Mouse (Mus musculus): ENCODE measurements around the gene Myh11. TPM values are rescaled to one million over a fixed set of nuclear protein-coding genes. Genes with fewer than 3 reads are reported as not detected.

Myh11 gene
- polyA plus RNA-seq, 1 experiment from 2014 or later, result 33.7 TPM

- Histone ChIP-seq H3K36me3 (ENCODE audit: insufficient read depth, low read length) (peaks cover 4% of the 10 kb centered on the region; the same call in 1 of the 2 replicates), H3K27me3 (ENCODE audit: insufficient read depth, low read length) (0 out of 2 replicates have a peak, but pooled peaks cover 3% of the 10 kb centered on the region), H3K4me1 (ENCODE audit: insufficient read depth, low read length) (peaks cover 11% of the 10 kb centered on the region; the same call in 1 of the 2 replicates), H3K9ac (replicated peaks; ENCODE audit: low read length) (peak overlapping the region; percentile 12), H3K4me3 (ENCODE audit: low read length) (peak overlapping the region; percentile 34), H3K9me3 (ENCODE audit: low read length) (no peaks in the 10 kb centered on the region), H3K27ac (ENCODE audit: low read length) (0 out of 2 replicates have a peak overlapping the region, but pooled peaks have one; percentile 13), H3K4me2 (replicated peaks; ENCODE audit: low read depth, low read length) (peak overlapping the region; percentile 62)
- 9% methylated on average over 31 of the region's 31 CpGs for WGBS
- ATAC-seq (ENCODE audit: low FRiP score, low TSS enrichment), result peak; percentile 32
These were observed 1.3 kb upstream of the Myh11 start for GRCm38 (mm10) chr16:14292205-14293199.

- Histone ChIP-seq H3K4me3 (ENCODE audit: low read length) (no peak overlapping the region), H3K27me3 (ENCODE audit: insufficient read depth, low read length) (no peaks in the 10 kb centered on the region), H3K27ac (ENCODE audit: low read length) (no peak overlapping the region), H3K36me3 (ENCODE audit: insufficient read depth, low read length) (no peaks in the 10 kb centered on the region), H3K9me3 (ENCODE audit: low read length) (no peaks in the 10 kb centered on the region), H3K4me1 (ENCODE audit: insufficient read depth, low read length) (no peaks in the 10 kb centered on the region), H3K9ac (replicated peaks; ENCODE audit: low read length) (no peak overlapping the region), H3K4me2 (replicated peaks; ENCODE audit: low read depth, low read length) (no peak overlapping the region)
- ATAC-seq (ENCODE audit: low FRiP score, low TSS enrichment), result 0 out of 2 replicates have a peak, but pooled peaks have one; percentile 27
- WGBS, result 66% methylated on average over 4 of the region's 4 CpGs
These were observed 18.7 kb downstream of the Myh11 start for GRCm38 (mm10) chr16:14272374-14272965.

- ATAC-seq (ENCODE audit: low FRiP score, low TSS enrichment), result no peak
- no peak overlapping the region for H3K4me2 ChIP-seq (replicated peaks; ENCODE audit: low read depth, low read length)
- H3K4me1 ChIP-seq (ENCODE audit: insufficient read depth, low read length), result no peaks in the 10 kb centered on the region
- no peaks in the 10 kb centered on the region for H3K9me3 ChIP-seq (ENCODE audit: low read length)
- H3K27me3 ChIP-seq (ENCODE audit: insufficient read depth, low read length), result no peaks in the 10 kb centered on the region
- no peaks in the 10 kb centered on the region for H3K36me3 ChIP-seq (ENCODE audit: insufficient read depth, low read length)
- no peak overlapping the region for H3K9ac ChIP-seq (replicated peaks; ENCODE audit: low read length)
- WGBS, result 39% methylated on average over 4 of the region's 4 CpGs
- H3K4me3 ChIP-seq (ENCODE audit: low read length), result no peak overlapping the region
- H3K27ac ChIP-seq (ENCODE audit: low read length), result no peak overlapping the region
These were observed 25.8 kb downstream of the Myh11 start for GRCm38 (mm10) chr16:14265203-14265920.

GRCm38 (mm10) chr16:14264504-14264903, 26.7 kb downstream of the Myh11 start:
- Histone ChIP-seq H3K9ac (replicated peaks; ENCODE audit: low read length) (no peak overlapping the region), H3K4me1 (ENCODE audit: insufficient read depth, low read length) (no peaks in the 10 kb centered on the region), H3K4me2 (replicated peaks; ENCODE audit: low read depth, low read length) (no peak overlapping the region), H3K9me3 (ENCODE audit: low read length) (no peaks in the 10 kb centered on the region), H3K4me3 (ENCODE audit: low read length) (no peak overlapping the region), H3K36me3 (ENCODE audit: insufficient read depth, low read length) (no peaks in the 10 kb centered on the region), H3K27me3 (ENCODE audit: insufficient read depth, low read length) (no peaks in the 10 kb centered on the region), H3K27ac (ENCODE audit: low read length) (no peak overlapping the region)
- ATAC-seq (ENCODE audit: low FRiP score, low TSS enrichment), result no peak
- 67% methylated on average over 2 of the region's 2 CpGs for WGBS

- Histone ChIP-seq H3K36me3 (ENCODE audit: insufficient read depth, low read length) (no peaks in the 10 kb centered on the region), H3K4me3 (ENCODE audit: low read length) (no peak overlapping the region), H3K4me1 (ENCODE audit: insufficient read depth, low read length) (no peaks in the 10 kb centered on the region), H3K27me3 (ENCODE audit: insufficient read depth, low read length) (no peaks in the 10 kb centered on the region), H3K9me3 (ENCODE audit: low read length) (no peaks in the 10 kb centered on the region), H3K27ac (ENCODE audit: low read length) (no peak overlapping the region), H3K9ac (replicated peaks; ENCODE audit: low read length) (no peak overlapping the region), H3K4me2 (replicated peaks; ENCODE audit: low read depth, low read length) (no peak overlapping the region)
- 66% methylated on average over 6 of the region's 6 CpGs for WGBS
- no peak for ATAC-seq (ENCODE audit: low FRiP score, low TSS enrichment)
These were observed 27.9 kb downstream of the Myh11 start for GRCm38 (mm10) chr16:14263241-14263640.

GRCm38 (mm10) chr16:14262410-14262809, 28.8 kb downstream of the Myh11 start:
- Histone ChIP-seq H3K4me3 (ENCODE audit: low read length) (no peak overlapping the region), H3K27me3 (ENCODE audit: insufficient read depth, low read length) (no peaks in the 10 kb centered on the region), H3K4me1 (ENCODE audit: insufficient read depth, low read length) (no peaks in the 10 kb centered on the region), H3K9ac (replicated peaks; ENCODE audit: low read length) (no peak overlapping the region), H3K27ac (ENCODE audit: low read length) (no peak overlapping the region), H3K9me3 (ENCODE audit: low read length) (no peaks in the 10 kb centered on the region), H3K36me3 (ENCODE audit: insufficient read depth, low read length) (no peaks in the 10 kb centered on the region), H3K4me2 (replicated peaks; ENCODE audit: low read depth, low read length) (no peak overlapping the region)
- ATAC-seq (ENCODE audit: low FRiP score, low TSS enrichment), result no peak
- WGBS, result 84% methylated on average over 1 of the region's 1 CpGs

- H3K36me3 ChIP-seq (ENCODE audit: insufficient read depth, low read length), result no peaks in the 10 kb centered on the region
- no peak overlapping the region for H3K4me2 ChIP-seq (replicated peaks; ENCODE audit: low read depth, low read length)
- no peaks in the 10 kb centered on the region for H3K9me3 ChIP-seq (ENCODE audit: low read length)
- no peak overlapping the region for H3K27ac ChIP-seq (ENCODE audit: low read length)
- H3K4me3 ChIP-seq (ENCODE audit: low read length), result no peak overlapping the region
- no peaks in the 10 kb centered on the region for H3K27me3 ChIP-seq (ENCODE audit: insufficient read depth, low read length)
- peak; percentile 87 for ATAC-seq (ENCODE audit: low FRiP score, low TSS enrichment)
- whole genome bisulfite sequencing, result 16% methylated on average over 2 of the region's 2 CpGs
- no peak overlapping the region for H3K9ac ChIP-seq (replicated peaks; ENCODE audit: low read length)
- H3K4me1 ChIP-seq (ENCODE audit: insufficient read depth, low read length), result no peaks in the 10 kb centered on the region
These were observed 32.3 kb downstream of the Myh11 start for GRCm38 (mm10) chr16:14258856-14259255.

- Histone ChIP-seq H3K4me3 (ENCODE audit: low read length) (no peak overlapping the region), H3K9me3 (ENCODE audit: low read length) (no peaks in the 10 kb centered on the region), H3K4me1 (ENCODE audit: insufficient read depth, low read length) (no peaks in the 10 kb centered on the region), H3K27me3 (ENCODE audit: insufficient read depth, low read length) (no peaks in the 10 kb centered on the region), H3K36me3 (ENCODE audit: insufficient read depth, low read length) (no peaks in the 10 kb centered on the region), H3K9ac (replicated peaks; ENCODE audit: low read length) (no peak overlapping the region), H3K4me2 (replicated peaks; ENCODE audit: low read depth, low read length) (no peak overlapping the region), H3K27ac (ENCODE audit: low read length) (no peak overlapping the region)
- 78% methylated on average over 3 of the region's 3 CpGs for WGBS
- no peak for ATAC-seq (ENCODE audit: low FRiP score, low TSS enrichment)
These were observed 37.6 kb downstream of the Myh11 start for GRCm38 (mm10) chr16:14253586-14253985.

- Histone ChIP-seq H3K9ac (replicated peaks; ENCODE audit: low read length) (no peak overlapping the region), H3K4me2 (replicated peaks; ENCODE audit: low read depth, low read length) (no peak overlapping the region), H3K9me3 (ENCODE audit: low read length) (no peaks in the 10 kb centered on the region), H3K27me3 (ENCODE audit: insufficient read depth, low read length) (no peaks in the 10 kb centered on the region), H3K4me1 (ENCODE audit: insufficient read depth, low read length) (no peaks in the 10 kb centered on the region), H3K4me3 (ENCODE audit: low read length) (no peak overlapping the region), H3K27ac (ENCODE audit: low read length) (no peak overlapping the region), H3K36me3 (ENCODE audit: insufficient read depth, low read length) (no peaks in the 10 kb centered on the region)
- 78% methylated on average over 4 of the region's 4 CpGs for WGBS
- no peak for ATAC-seq (ENCODE audit: low FRiP score, low TSS enrichment)
These were observed 38.3 kb downstream of the Myh11 start for GRCm38 (mm10) chr16:14252877-14253276.

Measured in kidney, embryonic 16.5 days (tissue).